Mouse (Mus musculus) heart, adult 9 months (tissue): ENCODE data around the gene Anpep.
"Not testable (repeated sequence)": the region's sequence is repeated elsewhere in the genome, so short reads cannot be mapped to it uniquely, and the experiment has no call there.

Source experiments
- DNase-seq, 2 experiments: peaks; one replicate each; pipeline ENCODE4 v3.0.0; 2022; ENCODE audit warnings: low spot score in 2 of 2

Anpep gene

GRCm38 (mm10) chr7:79810611-79811506 is 50.0 kb downstream of the Anpep start, which contains the start of gene Mesp2:
Gene Mesp2 (plus strand): TSS chr7:79810727.
- peak; percentile 29 to 52 for DNase-seq

- DNase-seq, result no peak
These were observed 52.3 kb downstream of the Anpep start for GRCm38 (mm10) chr7:79808561-79808960.

GRCm38 (mm10) chr7:79803887-79804286 is 57.0 kb downstream of the Anpep start:
- no peak for DNase-seq

GRCm38 (mm10) chr7:79802037-79802436 is 58.8 kb downstream of the Anpep start:
- DNase-seq, result no peak

- no peak for DNase-seq
These were observed 59.5 kb downstream of the Anpep start for GRCm38 (mm10) chr7:79801391-79801790.

GRCm38 (mm10) chr7:79800336-79800735 is 60.5 kb downstream of the Anpep start:
- DNase-seq, result no peak

GRCm38 (mm10) chr7:79799506-79799905 is 61.4 kb downstream of the Anpep start:
- no peak for DNase-seq

- peak; percentile 26 to 78 for DNase-seq
These were observed 61.8 kb downstream of the Anpep start for GRCm38 (mm10) chr7:79799048-79799447.

GRCm38 (mm10) chr7:79798606-79799005 is 62.3 kb downstream of the Anpep start:
- no peak for DNase-seq

- DNase-seq, result no peak
These were observed 67.2 kb downstream of the Anpep start, which contains the start of gene Mesp1 for GRCm38 (mm10) chr7:79793688-79794087. Gene Mesp1 (minus strand): TSS chr7:79793788.

- DNase-seq, result no peak
These were observed 68.0 kb downstream of the Anpep start for GRCm38 (mm10) chr7:79792635-79793421.

GRCm38 (mm10) chr7:79789812-79790211 is 71.0 kb downstream of the Anpep start:
- DNase-seq, result not testable (repeated sequence)

- peak; percentile 63 to 71 for DNase-seq
These were observed 74.6 kb downstream of the Anpep start for GRCm38 (mm10) chr7:79786295-79786694.

GRCm38 (mm10) chr7:79782516-79782855 is 78.4 kb downstream of the Anpep start:
- DNase-seq, result no peak

- no peak for DNase-seq
These were observed 78.9 kb downstream of the Anpep start for GRCm38 (mm10) chr7:79781826-79782515.

- DNase-seq, result peak; percentile 59 to 83
These were observed 79.9 kb downstream of the Anpep start for GRCm38 (mm10) chr7:79780647-79781626.
